Mouse (Mus musculus) embryo, embryonic 9.5 days (tissue): Measurements from ENCODE around the gene Esrrg.

Experiments
- DNase-seq: peaks from one replicate; pipeline ENCODE4 v3.0.0-alpha.2; 2017; ENCODE audit errors: extremely low spot score

Gene Esrrg

DNA sequence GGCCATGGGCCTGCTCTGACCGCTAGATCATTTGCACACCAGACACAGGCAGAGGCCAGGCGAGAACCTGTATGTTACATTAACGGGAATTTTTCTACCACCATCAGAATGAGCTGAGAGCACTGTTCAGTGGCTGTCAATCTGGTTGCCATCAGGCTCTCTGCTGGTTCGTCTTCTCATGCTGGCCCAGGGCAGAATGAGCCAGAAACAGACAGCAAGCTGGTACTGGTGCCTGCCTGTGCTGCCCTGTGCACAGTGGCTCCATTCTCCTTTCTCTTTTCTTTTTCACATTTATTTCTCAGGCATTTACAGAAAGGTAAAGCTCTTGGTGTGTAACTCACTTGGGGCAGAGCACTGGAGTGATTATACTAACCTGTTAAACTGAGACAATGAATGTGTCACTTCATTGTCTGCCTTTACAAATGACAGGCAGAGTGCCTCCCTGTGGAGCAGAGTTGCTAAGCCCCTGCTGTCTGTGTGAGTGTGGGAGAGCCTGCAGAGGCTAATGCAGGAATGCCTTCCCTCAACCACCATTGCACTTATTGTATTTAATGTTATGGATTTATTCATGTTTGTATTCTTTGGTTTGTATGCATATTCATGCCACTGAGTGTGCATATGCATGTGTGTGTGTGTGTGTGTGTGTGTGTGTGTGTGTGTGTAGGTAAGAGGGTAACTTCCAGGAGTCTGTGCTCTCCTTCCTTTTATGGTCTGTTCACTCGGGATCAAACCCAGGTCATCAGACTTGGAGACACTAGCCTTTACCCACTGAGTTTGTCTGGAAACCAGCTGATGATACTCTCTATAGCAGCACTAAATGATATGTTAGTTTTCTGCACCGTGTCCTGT, 651.9 kb downstream of the Esrrg start:
- peak; percentile 19 for DNase-seq

DNA sequence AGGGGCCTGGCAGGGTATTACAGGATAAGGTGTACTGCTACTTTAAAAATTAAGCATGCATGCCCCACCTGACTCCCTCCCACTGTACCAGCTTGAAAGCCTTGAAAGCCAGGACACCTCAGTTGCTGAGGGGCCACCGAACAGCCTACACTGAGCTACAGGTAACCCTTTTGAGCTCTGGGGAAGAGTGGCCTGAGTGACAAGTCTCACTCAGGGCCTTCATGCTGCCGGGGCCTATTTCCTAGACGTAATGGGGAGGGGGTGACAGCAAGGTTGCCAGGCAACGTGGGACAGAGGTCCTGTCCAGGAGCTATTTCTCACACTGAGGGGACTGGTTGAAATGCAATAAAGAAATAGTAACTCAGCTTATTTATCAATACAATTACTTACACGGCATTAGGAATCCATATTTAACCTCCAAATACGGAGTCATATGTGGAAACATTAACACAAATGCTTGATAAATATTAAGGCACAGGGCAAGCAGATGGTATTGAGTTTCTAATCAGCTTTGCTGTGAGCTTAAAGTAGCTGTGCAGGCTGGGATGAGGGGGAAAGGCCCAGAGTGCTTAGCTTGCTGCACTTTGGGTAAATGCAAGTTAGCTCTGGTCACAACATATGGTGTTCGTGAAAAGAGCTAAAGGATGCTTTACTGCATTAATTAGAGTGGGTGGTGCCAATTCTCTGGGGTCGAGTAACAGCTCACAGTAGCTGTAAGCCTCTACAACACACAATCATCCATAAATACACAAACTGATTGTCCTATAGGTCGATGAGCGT, 653.5 kb downstream of the Esrrg start, which contains the start of gene Ush2a:
Gene Ush2a (plus strand): TSS at position 121 of the 780 bp plus-strand sequence.
- DNase-seq, result no peak
